Mouse (Mus musculus) stomach, postnatal 0 days (tissue): ENCODE results near the gene Urb2.

Source experiments
- CTCF ChIP-seq: IDR thresholded peaks from 2 replicates; pipeline ENCODE4 v1.5.1; 2016; ENCODE audit warnings: antibody characterized with exemption, low read depth, mild to moderate bottlenecking, moderate library complexity
- EP300 ChIP-seq: optimal IDR thresholded peaks from 2 replicates; pipeline ENCODE3; 2016; ENCODE audit warnings: antibody characterized with exemption

GRCm38 (mm10) chr8:124039351-124039750 is 18.0 kb downstream of the Urb2 start:
- TF ChIP-seq CTCF (no peak), EP300 (no peak)
